Mouse (Mus musculus): ENCODE data around the gene Yipf3. TPM values are rescaled to one million over a fixed set of nuclear protein-coding genes. Genes with fewer than 3 reads are reported as not detected.

Gene Yipf3
- total and polyA plus RNA-seq, 3 experiments: 15.8 to 52.6 (median 32.5) TPM

DNA sequence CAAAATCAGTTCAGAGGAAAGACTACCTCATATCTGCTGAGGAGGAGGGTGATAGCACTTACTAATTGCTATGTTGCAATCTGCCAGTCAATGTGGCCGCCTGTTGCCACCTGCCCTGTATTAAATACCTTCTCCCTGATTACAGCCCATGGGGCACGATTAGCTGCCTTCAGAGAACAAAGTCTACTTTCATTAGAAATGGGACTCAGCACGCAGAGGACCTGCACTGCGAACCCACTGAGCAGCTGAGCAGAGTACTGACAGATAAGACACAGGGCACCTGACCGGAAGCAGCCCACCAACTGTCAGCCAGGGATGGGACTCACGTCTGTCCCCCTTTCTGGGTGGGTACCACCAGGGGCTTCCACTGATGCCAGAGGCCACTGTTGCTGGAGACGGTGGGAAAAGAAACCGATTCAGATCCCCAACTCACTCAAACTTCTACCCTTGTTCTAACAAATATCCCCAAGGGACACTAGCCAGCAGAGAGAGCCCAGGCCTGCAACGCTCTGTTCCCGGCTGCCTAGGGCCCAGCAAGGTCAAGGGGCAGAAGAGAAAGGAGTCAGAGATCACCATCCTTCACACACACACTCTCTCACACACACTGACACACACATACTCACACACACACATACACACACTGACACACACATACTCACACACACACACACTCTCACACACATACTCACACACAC, 20.3 kb downstream of the Yipf3 start:
- no peak overlapping the region for H3K27ac ChIP-seq (ENCODE audit: insufficient read depth, low read depth)
- DNase-seq (ENCODE audit: extremely low read depth): no peak
- no peaks in the 10 kb centered on the region for H3K79me2 ChIP-seq (replicated peaks; ENCODE audit: control insufficient read depth, extremely low read depth, insufficient read depth, poor library complexity, severe bottlenecking)
- H3K4me3 ChIP-seq (replicated peaks in 1 of 3; ENCODE audit: low read depth in 2 of 3, low read length in 2 of 3, poor library complexity in 1 of 3): no peak overlapping the region
- peaks cover 0 to 2% of the 10 kb centered on the region in 2 experiments; a peak in 1 of 4 replicates for H3K4me1 ChIP-seq (ENCODE audit: control insufficient read depth in 1 of 2, insufficient read depth in 2 of 2)
- no peaks in the 10 kb centered on the region for H3K9me3 ChIP-seq (replicated peaks; ENCODE audit: low read length)
- in situ Hi-C loops (cut with MboI; ENCODE audit: low pct_ligation_motif_present, low pct_unique_long_range_greater_than_20kb, low sequenced_read_pairs): loop anchor here (5.0 kb wide), 1 partner anchor 119 kb away; no protein-coding TSS in a partner anchor
- no peak overlapping the region for H3K9ac ChIP-seq (ENCODE audit: insufficient read depth, low read depth)
- H3K36me3 ChIP-seq (replicated peaks in 1 of 2; ENCODE audit: control insufficient read depth in 1 of 2, insufficient read depth in 1 of 2, low read length in 1 of 2): peaks cover 57 to 98% of the 10 kb centered on the region in 2 experiments
- no peak for TF ChIP-seq GABPA (IDR thresholded peaks at IDR 0.05; ENCODE audit: insufficient replicate concordance, low read depth, low read length)
- dilution Hi-C loops (cut with MboI; ENCODE audit: extremely low pct_ligation_motif_present, extremely low pct_unique_long_range_greater_than_20kb, low sequenced_read_pairs): no loop called here
- H3K27me3 ChIP-seq (replicated peaks): no peaks in the 10 kb centered on the region
- H3K4me2 ChIP-seq (ENCODE audit: insufficient read depth, low read depth, poor library complexity, severe bottlenecking): no peak overlapping the region

DNA sequence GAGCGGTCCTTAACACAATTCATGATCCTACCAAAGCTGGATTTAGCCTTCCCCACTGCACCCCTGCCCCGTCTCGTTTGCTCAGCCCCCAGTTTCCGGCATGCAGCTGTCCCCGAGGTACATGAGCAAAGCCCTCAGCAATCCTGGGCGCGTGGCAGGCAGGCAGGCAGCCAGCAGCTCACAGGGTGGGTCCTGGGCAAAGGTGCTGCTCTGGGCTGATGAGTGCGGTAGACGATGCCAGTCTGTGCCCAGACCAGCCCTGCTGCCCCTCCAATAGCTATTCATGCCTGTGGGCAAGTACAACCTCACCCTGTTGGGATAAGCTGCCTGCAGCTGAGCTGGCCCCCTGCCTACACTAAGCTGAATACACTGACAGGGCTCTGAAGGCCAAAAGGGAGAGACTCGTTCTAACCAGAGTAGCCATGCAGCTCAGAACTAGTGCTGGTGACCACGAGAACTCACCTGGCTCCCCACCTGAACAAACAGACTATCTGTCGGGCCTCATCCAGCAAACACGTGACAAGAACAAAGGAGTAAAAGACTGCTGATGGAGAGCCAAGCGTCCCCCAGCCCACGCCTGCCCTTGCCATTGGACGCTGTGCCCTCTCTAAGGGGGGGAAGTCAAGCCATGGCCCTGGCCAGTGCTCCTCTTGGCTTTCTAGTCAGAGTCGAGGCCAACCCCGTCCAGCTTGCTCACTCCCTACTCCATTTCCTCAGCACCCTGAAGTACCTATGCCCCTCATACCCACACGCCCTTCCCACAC, 22.1 kb downstream of the Yipf3 start:
- TF ChIP-seq ZKSCAN1 (IDR thresholded peaks at IDR 0.05; ENCODE audit: borderline replicate concordance, low read depth, low read length): no peak
- no peak for TF ChIP-seq TBP (conservative IDR thresholded peaks at IDR 0.05; ENCODE audit: low read depth, low read length)
- no peak for TF ChIP-seq SMC3 (IDR thresholded peaks at IDR 0.05; ENCODE audit: low read depth, low read length)
- TF ChIP-seq MYC (IDR thresholded peaks at IDR 0.05; ENCODE audit: low read depth, low read length): no peak
- TF ChIP-seq KAT2A (IDR thresholded peaks at IDR 0.05; ENCODE audit: insufficient replicate concordance, low read length): no peak
- no peak for TF ChIP-seq BHLHE40 (IDR thresholded peaks at IDR 0.05; ENCODE audit: low read depth, low read length)
- no peak for TF ChIP-seq UBTF (IDR thresholded peaks at IDR 0.05; ENCODE audit: low read depth, low read length)
- TF ChIP-seq USF2 (conservative IDR thresholded peaks at IDR 0.05; ENCODE audit: low read depth, low read length): no peak
- TF ChIP-seq EP300 (IDR thresholded peaks at IDR 0.05; ENCODE audit: low read length): no peak
- no peak for TF ChIP-seq ZC3H11A (IDR thresholded peaks at IDR 0.05; ENCODE audit: low read depth, low read length)
- TF ChIP-seq HCFC1 (IDR thresholded peaks at IDR 0.05; ENCODE audit: low read depth, low read length): no peak
- no peak for TF ChIP-seq ETS1 (conservative IDR thresholded peaks at IDR 0.05; ENCODE audit: low read depth, low read length)
- TF ChIP-seq MEF2A (IDR thresholded peaks at IDR 0.05; ENCODE audit: borderline replicate concordance, low read depth, low read length): no peak
- no peak for TF ChIP-seq CHD2 (IDR thresholded peaks at IDR 0.05; ENCODE audit: low read length)
- TF ChIP-seq TCF12 (IDR thresholded peaks at IDR 0.05; ENCODE audit: low read depth, low read length): no peak
- TF ChIP-seq MAZ (IDR thresholded peaks at IDR 0.05; ENCODE audit: low read depth, low read length): no peak
- TF ChIP-seq JUN (IDR thresholded peaks at IDR 0.05; ENCODE audit: insufficient read depth, low read depth, low read length): no peak
- H3K4me2 ChIP-seq (ENCODE audit: insufficient read depth, low read depth, poor library complexity, severe bottlenecking): no peak overlapping the region
- DNase-seq (ENCODE audit: extremely low read depth): no peak
- H3K4me3 ChIP-seq (replicated peaks in 1 of 3; ENCODE audit: low read depth in 2 of 3, low read length in 2 of 3, poor library complexity in 1 of 3): no peak overlapping the region
- no peaks in the 10 kb centered on the region for H3K9me3 ChIP-seq (replicated peaks; ENCODE audit: low read length)
- dilution Hi-C loops (cut with MboI; ENCODE audit: extremely low pct_ligation_motif_present, extremely low pct_unique_long_range_greater_than_20kb, low sequenced_read_pairs) (no loop called here), in situ Hi-C loops (cut with MboI; ENCODE audit: low pct_ligation_motif_present, low pct_unique_long_range_greater_than_20kb, low sequenced_read_pairs) (loop anchor here (5.0 kb wide), 1 partner anchor 117 kb away; no protein-coding TSS in a partner anchor)
- no peak overlapping the region for H3K27ac ChIP-seq (ENCODE audit: insufficient read depth, low read depth)
- H3K36me3 ChIP-seq (replicated peaks in 1 of 2; ENCODE audit: control insufficient read depth in 1 of 2, insufficient read depth in 1 of 2, low read length in 1 of 2): peaks cover 50 to 97% of the 10 kb centered on the region in 2 experiments
- H3K27me3 ChIP-seq (replicated peaks): no peaks in the 10 kb centered on the region
- no peaks in the 10 kb centered on the region for H3K79me2 ChIP-seq (replicated peaks; ENCODE audit: control insufficient read depth, extremely low read depth, insufficient read depth, poor library complexity, severe bottlenecking)
- H3K4me1 ChIP-seq (ENCODE audit: control insufficient read depth in 1 of 2, insufficient read depth in 2 of 2): peaks cover 0 to 2% of the 10 kb centered on the region in 2 experiments; a peak in 1 of 4 replicates
- H3K9ac ChIP-seq (ENCODE audit: insufficient read depth, low read depth): no peak overlapping the region
